Mouse (Mus musculus): Measurements from ENCODE around the gene Arhgef39. TPM values are rescaled to one million over a fixed set of nuclear protein-coding genes. Genes with fewer than 3 reads are reported as not detected.

The Arhgef39 gene
- 4.4 and 7.3 TPM in 2 replicates for polyA plus RNA-seq (2015; fragmentation: Nextera tagmentation; extraction: Ambion mirVana)

GRCm38 (mm10) chr4:43499407-43500333 is at the start of gene Arhgef39:
Gene Arhgef39, minus strand, starts transcription at chr4:43499695.
- WGBS = 6% methylated on average over 50 of the region's 50 CpGs

GRCm38 (mm10) chr4:43549055-43549454 is 49.6 kb upstream of the Arhgef39 start:
- no peak overlapping the region for H3K4me3 ChIP-seq (ENCODE audit: low read depth, low read length)
- no peaks in the 10 kb centered on the region for H3K9me3 ChIP-seq (replicated peaks; ENCODE audit: control insufficient read depth, low read length, poor library complexity, severe bottlenecking)
- ATAC-seq = no peak
- H3K27me3 ChIP-seq (ENCODE audit: control insufficient read depth, insufficient read depth, low read depth, low read length) = no peaks in the 10 kb centered on the region
- no peaks in the 10 kb centered on the region for H3K4me1 ChIP-seq (ENCODE audit: control insufficient read depth, insufficient read depth, low read length)
- H3K27ac ChIP-seq (ENCODE audit: low read length) = no peak overlapping the region
- WGBS = 94% methylated on average over 12 of the region's 12 CpGs
- H3K36me3 ChIP-seq (ENCODE audit: control insufficient read depth, insufficient read depth, low read length) = peaks cover 83% of the 10 kb centered on the region
- no peak overlapping the region for H3K4me2 ChIP-seq (ENCODE audit: low read length)
- no peak overlapping the region for H3K9ac ChIP-seq (ENCODE audit: low read depth, low read length)

More at GRCm38 (mm10) chr4:43499407-43500333, at the start of gene Arhgef39:
- ATAC-seq = peak; percentile 89
- H3K4me1 ChIP-seq (ENCODE audit: control insufficient read depth, insufficient read depth, low read length) = peaks cover 9% of the 10 kb centered on the region
- H3K4me3 ChIP-seq (ENCODE audit: low read depth, low read length) = peak within 1 kb of the TSS; percentile 60
- H3K9me3 ChIP-seq (replicated peaks; ENCODE audit: control insufficient read depth, low read length, poor library complexity, severe bottlenecking) = no peaks in the 10 kb centered on the region
- peak within 1 kb of the TSS; percentile 73 for H3K9ac ChIP-seq (ENCODE audit: low read depth, low read length)
- H3K4me2 ChIP-seq (ENCODE audit: low read length) = peak within 1 kb of the TSS; percentile 91
- no peaks in the 10 kb centered on the region; the same call in 1 of the 2 replicates for H3K36me3 ChIP-seq (ENCODE audit: control insufficient read depth, insufficient read depth, low read length)
- no peak within 1 kb of the TSS for H3K27ac ChIP-seq (ENCODE audit: low read length)
- peaks cover 3% of the 10 kb centered on the region; the same call in 1 of the 2 replicates for H3K27me3 ChIP-seq (ENCODE audit: control insufficient read depth, insufficient read depth, low read depth, low read length)

GRCm38 (mm10) chr4:43547160-43547559 is 47.7 kb upstream of the Arhgef39 start:
- H3K27ac ChIP-seq (ENCODE audit: low read length) = no peak overlapping the region
- H3K4me1 ChIP-seq (ENCODE audit: control insufficient read depth, insufficient read depth, low read length) = no peaks in the 10 kb centered on the region
- no peaks in the 10 kb centered on the region for H3K27me3 ChIP-seq (ENCODE audit: control insufficient read depth, insufficient read depth, low read depth, low read length)
- H3K4me3 ChIP-seq (ENCODE audit: low read depth, low read length) = no peak overlapping the region
- ATAC-seq = no peak
- no peak overlapping the region for H3K9ac ChIP-seq (ENCODE audit: low read depth, low read length)
- no peaks in the 10 kb centered on the region for H3K9me3 ChIP-seq (replicated peaks; ENCODE audit: control insufficient read depth, low read length, poor library complexity, severe bottlenecking)
- 93% methylated on average over 8 of the region's 8 CpGs for WGBS
- H3K36me3 ChIP-seq (ENCODE audit: control insufficient read depth, insufficient read depth, low read length) = peaks cover 79% of the 10 kb centered on the region
- no peak overlapping the region for H3K4me2 ChIP-seq (ENCODE audit: low read length)

- WGBS = 96% methylated on average over 12 of the region's 12 CpGs
- no peak overlapping the region for H3K4me3 ChIP-seq (ENCODE audit: low read depth, low read length)
- no peak for ATAC-seq
- H3K27ac ChIP-seq (ENCODE audit: low read length) = no peak overlapping the region
- H3K9ac ChIP-seq (ENCODE audit: low read depth, low read length) = no peak overlapping the region
- H3K9me3 ChIP-seq (replicated peaks; ENCODE audit: control insufficient read depth, low read length, poor library complexity, severe bottlenecking) = no peaks in the 10 kb centered on the region
- H3K27me3 ChIP-seq (ENCODE audit: control insufficient read depth, insufficient read depth, low read depth, low read length) = no peaks in the 10 kb centered on the region
- H3K4me2 ChIP-seq (ENCODE audit: low read length) = no peak overlapping the region
- H3K4me1 ChIP-seq (ENCODE audit: control insufficient read depth, insufficient read depth, low read length) = no peaks in the 10 kb centered on the region
- H3K36me3 ChIP-seq (ENCODE audit: control insufficient read depth, insufficient read depth, low read length) = peaks cover 77% of the 10 kb centered on the region
These were observed 47.0 kb upstream of the Arhgef39 start for GRCm38 (mm10) chr4:43546375-43547047.

- no peak for ATAC-seq
- Histone ChIP-seq H3K9me3 (replicated peaks; ENCODE audit: control insufficient read depth, low read length, poor library complexity, severe bottlenecking) (no peaks in the 10 kb centered on the region), H3K4me1 (ENCODE audit: control insufficient read depth, insufficient read depth, low read length) (no peaks in the 10 kb centered on the region), H3K4me2 (ENCODE audit: low read length) (no peak overlapping the region), H3K36me3 (ENCODE audit: control insufficient read depth, insufficient read depth, low read length) (peaks cover 72% of the 10 kb centered on the region), H3K9ac (ENCODE audit: low read depth, low read length) (no peak overlapping the region), H3K27me3 (ENCODE audit: control insufficient read depth, insufficient read depth, low read depth, low read length) (no peaks in the 10 kb centered on the region), H3K27ac (ENCODE audit: low read length) (no peak overlapping the region), H3K4me3 (ENCODE audit: low read depth, low read length) (no peak overlapping the region)
- 76% methylated on average over 3 of the region's 3 CpGs for WGBS
These were observed 42.5 kb upstream of the Arhgef39 start for GRCm38 (mm10) chr4:43542044-43542443.

- no peaks in the 10 kb centered on the region for H3K9me3 ChIP-seq (replicated peaks; ENCODE audit: control insufficient read depth, low read length, poor library complexity, severe bottlenecking)
- peaks cover 73% of the 10 kb centered on the region for H3K36me3 ChIP-seq (ENCODE audit: control insufficient read depth, insufficient read depth, low read length)
- no peak for ATAC-seq
- WGBS = 96% methylated on average over 9 of the region's 9 CpGs
- no peak overlapping the region for H3K9ac ChIP-seq (ENCODE audit: low read depth, low read length)
- H3K27ac ChIP-seq (ENCODE audit: low read length) = no peak overlapping the region
- no peak overlapping the region for H3K4me3 ChIP-seq (ENCODE audit: low read depth, low read length)
- no peaks in the 10 kb centered on the region for H3K27me3 ChIP-seq (ENCODE audit: control insufficient read depth, insufficient read depth, low read depth, low read length)
- H3K4me2 ChIP-seq (ENCODE audit: low read length) = no peak overlapping the region
- H3K4me1 ChIP-seq (ENCODE audit: control insufficient read depth, insufficient read depth, low read length) = no peaks in the 10 kb centered on the region
These were observed 36.5 kb upstream of the Arhgef39 start for GRCm38 (mm10) chr4:43536031-43536430.

GRCm38 (mm10) chr4:43535628-43536027 is 36.1 kb upstream of the Arhgef39 start:
- ATAC-seq = no peak
- Histone ChIP-seq H3K9ac (ENCODE audit: low read depth, low read length) (no peak overlapping the region), H3K36me3 (ENCODE audit: control insufficient read depth, insufficient read depth, low read length) (peaks cover 73% of the 10 kb centered on the region), H3K27me3 (ENCODE audit: control insufficient read depth, insufficient read depth, low read depth, low read length) (no peaks in the 10 kb centered on the region), H3K4me1 (ENCODE audit: control insufficient read depth, insufficient read depth, low read length) (no peaks in the 10 kb centered on the region), H3K9me3 (replicated peaks; ENCODE audit: control insufficient read depth, low read length, poor library complexity, severe bottlenecking) (no peaks in the 10 kb centered on the region), H3K4me3 (ENCODE audit: low read depth, low read length) (no peak overlapping the region), H3K4me2 (ENCODE audit: low read length) (no peak overlapping the region), H3K27ac (ENCODE audit: low read length) (no peak overlapping the region)
- 97% methylated on average over 8 of the region's 8 CpGs for WGBS

- H3K4me1 ChIP-seq (ENCODE audit: control insufficient read depth, insufficient read depth, low read length) = no peaks in the 10 kb centered on the region
- WGBS = 95% methylated on average over 9 of the region's 9 CpGs
- no peaks in the 10 kb centered on the region for H3K27me3 ChIP-seq (ENCODE audit: control insufficient read depth, insufficient read depth, low read depth, low read length)
- no peak overlapping the region for H3K4me2 ChIP-seq (ENCODE audit: low read length)
- no peak for ATAC-seq
- H3K4me3 ChIP-seq (ENCODE audit: low read depth, low read length) = no peak overlapping the region
- H3K36me3 ChIP-seq (ENCODE audit: control insufficient read depth, insufficient read depth, low read length) = peaks cover 55% of the 10 kb centered on the region
- H3K9ac ChIP-seq (ENCODE audit: low read depth, low read length) = no peak overlapping the region
- H3K9me3 ChIP-seq (replicated peaks; ENCODE audit: control insufficient read depth, low read length, poor library complexity, severe bottlenecking) = no peaks in the 10 kb centered on the region
- H3K27ac ChIP-seq (ENCODE audit: low read length) = no peak overlapping the region
These were observed 33.8 kb upstream of the Arhgef39 start for GRCm38 (mm10) chr4:43533270-43533669.

GRCm38 (mm10) chr4:43530581-43530980 is 31.1 kb upstream of the Arhgef39 start:
- H3K4me2 ChIP-seq (ENCODE audit: low read length) = no peak overlapping the region
- no peaks in the 10 kb centered on the region for H3K4me1 ChIP-seq (ENCODE audit: control insufficient read depth, insufficient read depth, low read length)
- H3K27ac ChIP-seq (ENCODE audit: low read length) = no peak overlapping the region
- peaks cover 2% of the 10 kb centered on the region; the same call in 1 of the 2 replicates for H3K27me3 ChIP-seq (ENCODE audit: control insufficient read depth, insufficient read depth, low read depth, low read length)
- ATAC-seq = no peak
- peaks cover 35% of the 10 kb centered on the region for H3K36me3 ChIP-seq (ENCODE audit: control insufficient read depth, insufficient read depth, low read length)
- no peaks in the 10 kb centered on the region for H3K9me3 ChIP-seq (replicated peaks; ENCODE audit: control insufficient read depth, low read length, poor library complexity, severe bottlenecking)
- no peak overlapping the region for H3K4me3 ChIP-seq (ENCODE audit: low read depth, low read length)
- 23% methylated on average over 7 of the region's 7 CpGs for WGBS
- H3K9ac ChIP-seq (ENCODE audit: low read depth, low read length) = no peak overlapping the region

Data from midbrain, embryonic 16.5 days (tissue).